Mouse (Mus musculus): ENCODE measurements around the gene Adamts12. TPM values are rescaled to one million over a fixed set of nuclear protein-coding genes. Genes with fewer than 3 reads are reported as not detected.

The Adamts12 gene
- 1.1 and 1.3 TPM in 2 replicates for polyA plus RNA-seq (2015; fragmentation: Nextera tagmentation; extraction: Ambion mirVana)

DNA sequence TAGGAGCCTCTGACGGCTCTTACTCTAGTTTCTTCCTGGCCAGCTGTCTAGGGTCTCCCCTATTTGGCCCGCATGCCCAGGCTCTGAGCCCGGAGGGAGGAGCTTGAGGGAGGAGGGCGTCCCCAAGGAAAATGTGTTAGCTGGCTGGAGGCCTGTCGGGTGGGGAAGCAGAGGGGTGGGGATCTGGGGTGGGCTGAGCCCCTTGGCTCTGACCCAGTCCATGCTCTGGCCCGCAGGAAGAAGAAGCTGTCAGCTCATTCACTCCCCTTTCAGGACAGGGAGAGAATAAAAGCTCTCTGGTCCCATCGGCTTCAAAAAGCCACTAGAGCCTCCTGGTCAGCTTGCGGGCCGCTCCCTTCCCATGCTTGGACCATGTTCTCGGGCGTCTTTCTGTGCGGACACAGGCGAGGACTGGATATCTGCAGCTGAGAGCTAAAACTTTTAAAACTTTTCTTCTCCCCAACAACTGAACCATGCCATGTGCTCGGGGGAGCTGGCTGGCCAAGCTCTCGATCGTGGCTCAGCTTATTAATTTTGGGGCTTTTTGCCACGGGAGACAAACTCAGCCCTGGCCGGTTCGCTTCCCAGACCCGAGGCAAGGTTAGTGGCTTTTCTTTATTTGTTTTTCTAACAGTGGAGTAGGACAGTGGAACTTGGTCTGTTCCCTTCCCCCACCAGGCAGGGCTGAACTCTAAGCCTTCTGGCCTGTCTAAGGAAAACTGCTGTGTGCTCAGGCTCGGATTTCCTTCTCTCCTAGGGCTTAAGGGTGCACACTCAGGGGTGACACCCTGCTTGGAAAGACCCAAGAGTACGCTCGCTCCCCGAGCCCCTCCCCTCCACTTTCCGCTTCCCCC lies at the start of gene Adamts12:
TSS of gene Adamts12 (plus strand) at position 233 of the 854 bp plus-strand sequence.

DNA sequence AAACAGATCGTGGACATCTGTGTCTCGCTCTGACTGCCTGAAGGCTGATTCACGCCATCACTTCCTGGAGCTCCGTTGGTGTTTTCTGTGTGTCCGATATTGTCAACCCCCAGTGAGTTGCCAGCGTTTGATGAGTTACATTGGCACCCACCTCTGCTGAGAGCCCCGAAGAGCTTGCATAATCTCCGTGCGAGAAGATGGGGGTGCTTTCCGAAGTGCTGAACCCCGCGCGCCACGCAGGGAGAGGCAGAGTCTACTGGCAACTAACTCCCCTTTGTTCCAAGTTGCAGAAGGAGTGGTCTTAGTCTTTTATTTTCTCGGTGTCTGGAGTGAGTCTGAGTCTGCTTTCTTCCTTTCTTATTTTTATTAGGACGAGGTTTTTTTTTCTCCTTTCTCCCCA lies 26.9 kb upstream of the Adamts12 start, which contains the start of gene Rxfp3:
TSS of gene Rxfp3 (minus strand) at position 281 of the 400 bp plus-strand sequence.

Other genes with a start within 250 kb of the Adamts12 start
- gene C1qtnf3, start 112.5 kb upstream of the Adamts12 start, polyA plus RNA-seq (2015; fragmentation: Nextera tagmentation; extraction: Ambion mirVana): 2.0 and 3.5 TPM in 2 replicates
- 4.2 and 4.7 TPM in 2 replicates for gene Amacr, start 83.0 kb upstream of the Adamts12 start, polyA plus RNA-seq (2015; fragmentation: Nextera tagmentation; extraction: Ambion mirVana)
- gene Slc45a2, start 64.1 kb upstream of the Adamts12 start, polyA plus RNA-seq (2015; fragmentation: Nextera tagmentation; extraction: Ambion mirVana): 0.04 TPM in 1 of 2 replicates, not detected in the other
- gene Rxfp3, start 26.8 kb upstream of the Adamts12 start, polyA plus RNA-seq (2015; fragmentation: Nextera tagmentation; extraction: Ambion mirVana): not detected in 2 replicates